Comparison of ENCODE assay signal across 7 mouse cellular contexts in the genomic region with DNA sequence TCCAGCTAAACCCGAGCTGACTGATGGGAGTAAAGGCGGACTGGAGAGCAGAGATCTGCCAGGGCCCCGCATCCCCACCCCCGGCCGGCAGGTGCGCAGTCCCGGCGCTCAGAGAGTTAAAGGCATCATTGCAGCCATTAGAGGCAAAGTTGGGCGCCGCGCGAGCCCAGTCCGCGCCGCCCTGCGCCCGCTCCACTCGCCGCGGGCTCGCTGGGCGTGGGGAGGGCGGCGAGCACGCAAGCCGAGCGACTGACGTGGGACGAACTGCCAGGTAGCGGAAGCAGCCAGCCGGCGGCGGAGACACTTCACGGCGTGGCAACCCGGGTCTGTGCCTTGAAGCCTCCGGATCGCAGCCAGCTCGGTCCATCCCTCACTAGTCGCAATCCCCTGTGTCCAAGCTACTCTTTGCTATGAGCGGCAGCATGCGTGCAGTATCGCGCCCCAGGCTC. TPM values are rescaled to one million over a fixed set of nuclear protein-coding genes. Genes with fewer than 3 reads are reported as not detected.
A peak's percentile ranks its signal among the peaks of the same experiment; 100 is the strongest.
DNase-seq lines count a peak whose midpoint lies in the region; ATAC-seq and TF ChIP-seq lines count a peak whose summit lies in the region.

Vstm2a (plus strand) TSS at position 252 of the 449 bp plus-strand sequence.

- H3K36me3 ChIP-seq in ES-E14 (ENCODE audit: control insufficient read depth, insufficient read depth, low read length, poor library complexity, severe bottlenecking): no peaks in the 10 kb centered on the region
- H3K36me3 ChIP-seq in embryonic facial prominence, embryonic 12.5 days: no peaks in the 10 kb centered on the region
- H3K36me3 ChIP-seq in hindbrain, embryonic 11.5 days (ENCODE audit: control insufficient read depth, insufficient read depth, low read length): no peaks in the 10 kb centered on the region
- no peaks in the 10 kb centered on the region for H3K36me3 ChIP-seq in midbrain, embryonic 13.5 days

- in situ Hi-C loops in ES-E14 (cut with MboI; ENCODE audit: low sequenced_read_pairs in 2 of 2, unreplicated experiment in 2 of 2): no loop called here

- ATAC-seq in embryonic facial prominence, embryonic 12.5 days (ENCODE audit: insufficient number of reproducible peaks, insufficient read depth, low FRiP score, low TSS enrichment): peak; percentile 73; the same call in 1 of the 2 replicates
- ATAC-seq in hindbrain, embryonic 11.5 days (ENCODE audit: low FRiP score): peak; percentile 81
- peak; percentile 90 for ATAC-seq in midbrain, embryonic 13.5 days

- H3K9ac ChIP-seq in ES-E14 (ENCODE audit: insufficient read depth, low read depth, low read length, poor library complexity, severe bottlenecking): peak within 1 kb of the TSS; percentile 69
- H3K9ac ChIP-seq in embryonic facial prominence, embryonic 12.5 days: peak within 1 kb of the TSS; percentile 35
- peak within 1 kb of the TSS; percentile 49 for H3K9ac ChIP-seq in hindbrain, embryonic 11.5 days (ENCODE audit: low read depth, low read length)
- H3K9ac ChIP-seq in midbrain, embryonic 13.5 days (replicated peaks): peak within 1 kb of the TSS; percentile 75

- no peaks in the 10 kb centered on the region for H3K9me3 ChIP-seq in ES-E14 (ENCODE audit: control insufficient read depth, insufficient read depth, low read depth, low read length)
- H3K9me3 ChIP-seq in embryonic facial prominence, embryonic 12.5 days: no peaks in the 10 kb centered on the region
- H3K9me3 ChIP-seq in hindbrain, embryonic 11.5 days (ENCODE audit: control insufficient read depth, low read length): no peaks in the 10 kb centered on the region
- H3K9me3 ChIP-seq in midbrain, embryonic 13.5 days: no peaks in the 10 kb centered on the region

- under 1% methylated on average over 44 of the region's 44 CpGs for WGBS in embryonic facial prominence, embryonic 12.5 days
- 1% methylated on average over 44 of the region's 44 CpGs for WGBS in hindbrain, embryonic 11.5 days
- under 1% methylated on average over 44 of the region's 44 CpGs for WGBS in midbrain, embryonic 13.5 days

- H3K27ac ChIP-seq in ES-E14 (ENCODE audit: insufficient read depth, low read depth, low read length, poor library complexity, severe bottlenecking): no peak within 1 kb of the TSS
- H3K27ac ChIP-seq in embryonic facial prominence, embryonic 12.5 days: no peak within 1 kb of the TSS
- H3K27ac ChIP-seq in hindbrain, embryonic 11.5 days (ENCODE audit: low read depth, low read length): no peak within 1 kb of the TSS
- peak within 1 kb of the TSS; percentile 57 for H3K27ac ChIP-seq in midbrain, embryonic 13.5 days

- H3K27me3 ChIP-seq in embryonic facial prominence, embryonic 12.5 days: peaks cover 45% of the 10 kb centered on the region
- H3K27me3 ChIP-seq in hindbrain, embryonic 11.5 days (ENCODE audit: control insufficient read depth, insufficient read depth, low read length): peaks cover 26% of the 10 kb centered on the region
- H3K27me3 ChIP-seq in midbrain, embryonic 13.5 days: peaks cover 27% of the 10 kb centered on the region

- no peaks in the 10 kb centered on the region for H3K4me1 ChIP-seq in ES-E14 (ENCODE audit: control insufficient read depth in 2 of 2, insufficient read depth in 2 of 2, low read length in 2 of 2, poor library complexity in 1 of 2)
- H3K4me1 ChIP-seq in embryonic facial prominence, embryonic 12.5 days: 0 out of 2 replicates have a peak, but pooled peaks cover 5% of the 10 kb centered on the region
- H3K4me1 ChIP-seq in hindbrain, embryonic 11.5 days (replicated peaks; ENCODE audit: control insufficient read depth, insufficient read depth, low read length): no peaks in the 10 kb centered on the region
- peaks cover 25% of the 10 kb centered on the region for H3K4me1 ChIP-seq in midbrain, embryonic 13.5 days (replicated peaks)

- DNase-seq in ES-E14 (ENCODE audit: low read depth, low spot score): peak; percentile 40
- peak; percentile 35 for DNase-seq in adrenal gland, postnatal 10 days
- DNase-seq in hindbrain, embryonic 11.5 days (ENCODE audit: low spot score): peak; percentile 74
- peak; percentile 53 to 66 for DNase-seq in layer of hippocampus, postnatal 10 days (ENCODE audit: low spot score in 2 of 2)
- peak; percentile 44 for DNase-seq in testis, postnatal 10 days (ENCODE audit: low spot score)

- peak within 1 kb of the TSS; percentile 89 for H3K4me2 ChIP-seq in embryonic facial prominence, embryonic 12.5 days (replicated peaks)
- H3K4me2 ChIP-seq in hindbrain, embryonic 11.5 days (replicated peaks; ENCODE audit: low read depth, low read length): peak within 1 kb of the TSS; percentile 87
- H3K4me2 ChIP-seq in midbrain, embryonic 13.5 days (replicated peaks): peak within 1 kb of the TSS; percentile 84

- H3K4me3 ChIP-seq in ES-E14 (ENCODE audit: insufficient read depth in 1 of 2, low read depth in 1 of 2, low read length in 2 of 2, poor library complexity in 1 of 2, severe bottlenecking in 1 of 2): peak within 1 kb of the TSS; percentile 69 to 84
- H3K4me3 ChIP-seq in embryonic facial prominence, embryonic 12.5 days: peak within 1 kb of the TSS; percentile 52
- H3K4me3 ChIP-seq in hindbrain, embryonic 11.5 days (ENCODE audit: low read depth, low read length): peak within 1 kb of the TSS; percentile 49
- peak within 1 kb of the TSS; percentile 67 for H3K4me3 ChIP-seq in midbrain, embryonic 13.5 days (replicated peaks)

TF ChIP-seq in ES-E14, 5 proteins besides CTCF, POLR2A, EP300 and RAD21:
- no peak for TF ChIP-seq ZNF384 (IDR thresholded peaks at IDR 0.05; ENCODE audit: low read depth, low read length)
- TF ChIP-seq MAFK (IDR thresholded peaks at IDR 0.05; ENCODE audit: insufficient read depth, low read depth, low read length): no peak
- TF ChIP-seq ZC3H11A (IDR thresholded peaks at IDR 0.05; ENCODE audit: borderline replicate concordance, low read depth, low read length): no peak
- no peak for TF ChIP-seq HCFC1 (IDR thresholded peaks at IDR 0.05; ENCODE audit: borderline replicate concordance, insufficient read depth, low read length)
- no peak for TF ChIP-seq CHD2 (IDR thresholded peaks at IDR 0.05; ENCODE audit: low read depth, low read length)

RNA-seq across cellular contexts. Expression of gene Vstm2a, which starts in this region (rescaled TPM):
- total RNA-seq in ES-E14 (2012; rRNA removed): 1.2 and 1.3 TPM in 2 replicates
- 1 to 10 TPM in 1 of 2 experiments, under 1 TPM in 1; 0.21 to 1.1 TPM for total RNA-seq in adrenal gland, postnatal 10 days (2021)
- polyA plus RNA-seq in embryonic facial prominence, embryonic 12.5 days (2016; fragmentation: Nextera tagmentation; extraction: Ambion mirVana): 3.7 and 4.2 TPM in 2 replicates
- 4.3 and 5.5 TPM in 2 replicates for polyA plus RNA-seq in hindbrain, embryonic 11.5 days (2014; fragmentation: Nextera tagmentation; extraction: Ambion mirVana)
- total RNA-seq in layer of hippocampus, postnatal 10 days (2021): 100 to 1,000 TPM; 105 to 120 TPM
- 30.5 and 32.8 TPM in 2 replicates for polyA plus RNA-seq in midbrain, embryonic 13.5 days (2015; fragmentation: Nextera tagmentation; extraction: Ambion mirVana)

Comparison
In these comparisons a context has a peak if more than half of its experiments do, and no peak if none do; other contexts are left out.
1. RNA of gene Vstm2a (total RNA-seq): 105 to 120 TPM in layer of hippocampus, postnatal 10 days; 1.2 to 1.3 TPM in ES-E14 and 0.21 to 1.1 TPM in adrenal gland, postnatal 10 days; every median in the first group is over 10 times any median in the second.
2. Peak in every context shown above with its lines, with median percentiles within 50 percentile points of each other: DNase-seq, H3K4me3 ChIP-seq, H3K9ac ChIP-seq, ATAC-seq and H3K4me2 ChIP-seq.